Mouse (Mus musculus) adrenal gland, postnatal 36 days (tissue): ENCODE measurements at regions not wholly inside any gene's neighbourhood (a gene's known extent, or its start where the extent isn't known, plus 50 kb on each side); places are given as distances from the start of the nearest gene placed in this dataset.
"Not testable (repeated sequence)": the region's sequence is repeated elsewhere in the genome, so short reads cannot be mapped to it uniquely, and the experiment has no call there.

Experiments
- DNase-seq, 2 experiments: peaks; one replicate each; pipeline ENCODE4 v3.0.0; 2021; ENCODE audit warnings: mixed read lengths in 1 of 2

DNA sequence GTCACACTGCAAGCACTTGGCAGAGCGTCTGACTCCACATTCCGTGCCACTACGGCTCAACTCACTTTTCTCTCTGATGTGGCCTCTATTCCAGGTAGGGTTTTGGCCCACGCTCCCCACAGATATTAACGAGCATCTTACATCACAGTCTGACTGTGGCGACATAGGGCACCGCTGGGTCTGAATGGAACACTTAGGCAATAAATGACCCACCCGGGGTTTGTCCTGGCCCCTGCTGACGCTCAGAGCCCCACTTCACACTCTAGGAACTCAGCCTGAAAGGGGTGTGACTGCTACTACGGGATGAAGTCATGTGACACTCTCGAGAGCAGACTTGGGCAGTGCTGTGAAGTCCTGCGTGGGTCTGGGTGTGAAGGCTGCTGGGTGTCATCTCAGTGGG, 475.9 kb downstream of the Zfp704 start:
- DNase-seq, result no peak

DNA sequence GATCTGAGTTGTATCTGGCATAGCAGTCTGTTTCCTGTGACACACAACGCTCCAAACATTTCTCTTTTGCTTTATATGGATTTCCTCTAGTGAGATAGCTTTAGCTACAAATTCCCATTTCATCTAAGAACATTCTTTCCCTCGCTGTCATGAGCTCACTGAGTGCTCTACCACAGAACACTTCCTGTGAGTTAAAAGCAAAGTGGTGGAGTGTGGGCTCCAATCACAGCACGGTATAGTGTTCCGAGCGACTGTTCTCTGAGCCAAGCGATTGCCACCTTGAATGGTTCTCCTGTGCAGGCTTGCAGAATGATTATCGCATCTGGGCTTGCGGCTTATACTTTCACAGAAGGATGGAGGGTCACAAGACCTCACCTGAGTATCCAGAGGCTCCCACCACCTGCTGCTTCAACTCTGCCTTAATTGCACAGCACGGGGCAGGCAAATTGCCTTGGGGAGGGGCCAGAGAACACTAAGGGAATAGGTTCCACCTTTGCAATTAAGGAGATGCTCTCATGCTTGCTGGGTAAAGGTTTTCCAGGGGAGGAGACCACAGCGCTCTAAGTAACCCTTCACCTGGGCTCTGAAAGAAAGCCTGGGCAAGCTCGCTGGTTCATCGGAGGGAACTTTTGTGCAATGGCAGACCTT, 477.7 kb downstream of the Zfp704 start:
- no peak for DNase-seq

DNA sequence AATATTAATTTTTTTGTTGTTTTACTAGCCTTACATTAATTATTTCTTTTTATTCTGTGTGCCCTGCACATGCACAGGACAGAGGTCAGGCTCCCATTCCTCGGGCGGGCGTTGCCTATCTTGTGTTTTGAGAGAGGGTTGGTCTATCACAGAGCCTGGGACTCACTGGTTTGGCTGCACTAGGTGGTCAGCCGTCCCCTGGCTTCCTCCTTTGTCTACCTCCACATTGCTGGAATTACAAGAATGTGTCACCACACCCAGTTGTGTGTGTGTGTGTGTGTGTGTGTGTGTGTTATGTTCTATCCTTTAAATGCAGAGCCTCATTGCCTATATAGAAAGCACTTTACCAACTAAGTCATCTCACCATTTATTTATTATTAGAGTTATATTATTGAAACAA, 478.5 kb downstream of the Zfp704 start:
- DNase-seq, result no peak

DNA sequence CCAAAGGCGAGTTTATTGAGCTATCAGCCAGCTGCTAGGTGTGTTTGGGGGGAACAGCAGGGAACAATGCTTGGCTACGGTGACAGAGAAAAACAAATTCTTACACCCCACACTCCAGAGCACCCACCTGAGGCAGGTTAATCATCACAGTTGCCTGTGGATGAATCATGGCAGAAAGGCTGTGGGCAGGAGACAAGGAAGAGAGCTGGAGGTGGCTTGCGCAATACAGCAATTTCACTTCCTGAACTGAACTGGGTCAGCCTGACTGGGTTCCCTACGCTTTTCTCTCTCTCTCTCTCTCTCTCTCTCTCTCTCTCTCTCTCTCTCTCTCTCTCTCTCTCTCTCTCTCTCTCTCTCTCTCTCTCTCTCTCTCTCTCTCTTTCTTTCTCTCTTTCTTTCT, 481.5 kb downstream of the Zfp704 start:
- DNase-seq, result peak; percentile 18 to 30

DNA sequence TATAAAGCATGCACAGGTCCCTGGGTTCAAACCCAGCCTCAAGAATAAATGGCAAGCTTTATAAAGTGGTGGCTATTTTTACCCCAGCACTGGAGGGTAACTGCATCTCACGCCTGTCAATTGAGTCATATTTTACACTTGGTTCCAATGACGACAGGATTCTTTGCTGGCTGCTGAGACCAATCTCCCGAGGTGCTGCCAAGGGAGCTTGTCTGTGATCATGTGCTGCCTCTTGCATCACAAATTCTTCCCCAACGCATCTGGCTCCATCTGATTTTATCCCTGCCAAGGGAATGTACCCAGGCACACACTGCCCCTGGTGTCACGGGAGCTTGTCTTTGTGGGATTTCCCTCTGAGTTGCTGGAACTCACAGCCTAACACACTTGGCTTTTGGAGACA, 486.8 kb downstream of the Zfp704 start:
- peak; percentile 34 to 38 for DNase-seq

DNA sequence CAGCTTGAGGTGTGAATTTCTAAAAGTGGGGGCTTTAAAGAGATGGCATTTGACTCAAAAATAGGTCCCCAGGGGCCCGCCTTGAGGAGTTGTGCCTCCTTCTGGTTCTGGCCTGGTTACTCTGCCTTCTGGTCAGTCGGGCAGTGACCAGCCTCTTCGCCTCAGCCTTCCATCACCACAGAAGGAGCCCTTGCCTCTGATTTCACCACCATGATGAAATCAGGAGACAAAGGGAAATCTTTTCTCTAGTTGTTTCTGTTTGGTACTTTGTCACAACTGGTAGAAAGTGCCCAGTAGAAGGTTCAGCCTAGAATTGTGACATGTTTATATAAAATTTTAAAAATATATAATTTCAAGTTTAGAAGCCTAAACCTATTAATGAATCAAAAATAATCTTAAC, 492.0 kb downstream of the Zfp704 start:
- no peak for DNase-seq

DNA sequence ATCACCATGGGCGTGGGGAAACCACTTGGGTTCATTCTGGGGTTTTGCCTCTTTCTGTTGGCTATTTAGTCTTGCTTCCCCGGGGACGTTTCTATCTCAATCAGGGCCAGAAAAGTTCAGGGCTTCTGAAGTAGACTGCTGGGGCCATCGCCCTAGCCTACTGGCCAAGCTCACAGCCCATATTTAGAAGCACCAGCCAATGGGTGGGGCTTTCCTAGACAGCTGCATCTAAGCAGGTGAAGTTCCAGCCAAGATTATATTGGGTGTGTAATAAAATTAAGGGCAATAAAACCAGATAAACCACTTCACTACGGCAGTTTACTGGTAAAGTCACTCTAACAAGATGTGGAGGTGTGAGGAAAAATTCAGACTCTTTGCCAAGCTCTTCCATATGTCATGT, 496.5 kb downstream of the Zfp704 start:
- DNase-seq, result no peak

DNA sequence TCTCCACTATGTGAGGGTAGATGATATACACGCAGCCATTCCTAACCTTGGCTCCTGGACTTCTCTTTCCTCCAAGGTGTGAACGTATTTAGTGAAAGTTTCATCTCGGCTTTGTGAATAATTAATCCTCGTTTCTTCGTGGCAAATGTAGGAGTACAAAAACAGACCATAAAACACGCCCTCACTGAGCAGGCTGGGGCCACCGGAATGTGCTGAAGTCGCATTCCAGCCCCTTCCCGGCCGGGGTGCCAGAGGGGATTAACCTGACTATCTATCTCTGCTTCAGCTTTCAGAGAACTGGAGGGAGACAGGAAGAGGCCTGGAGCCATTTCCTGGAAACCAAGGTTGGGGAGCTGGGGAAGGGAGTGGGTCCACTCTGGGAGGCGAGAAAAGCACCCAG, 499.1 kb downstream of the Zfp704 start:
- no peak for DNase-seq

DNA sequence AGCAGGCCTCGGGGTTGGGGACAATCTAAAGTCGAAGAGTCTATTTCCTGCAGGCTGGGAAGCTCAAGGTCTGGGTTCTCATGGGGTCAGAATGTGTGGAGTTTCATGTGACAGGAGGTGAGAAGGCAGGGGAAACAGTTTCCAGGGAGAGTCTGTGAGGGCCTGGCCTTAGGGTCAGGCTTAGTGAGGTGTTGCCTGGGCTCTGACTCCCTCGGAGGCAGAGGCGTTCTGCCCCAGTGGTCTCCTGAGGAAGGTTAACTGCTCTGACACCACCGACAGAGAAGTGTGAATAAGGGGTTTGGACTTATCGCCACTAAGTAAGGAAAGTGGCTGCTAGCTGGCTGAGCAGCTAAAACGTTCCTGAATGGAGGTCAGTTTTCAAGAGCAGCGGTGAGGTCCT, 499.9 kb downstream of the Zfp704 start:
- DNase-seq, result no peak

DNA sequence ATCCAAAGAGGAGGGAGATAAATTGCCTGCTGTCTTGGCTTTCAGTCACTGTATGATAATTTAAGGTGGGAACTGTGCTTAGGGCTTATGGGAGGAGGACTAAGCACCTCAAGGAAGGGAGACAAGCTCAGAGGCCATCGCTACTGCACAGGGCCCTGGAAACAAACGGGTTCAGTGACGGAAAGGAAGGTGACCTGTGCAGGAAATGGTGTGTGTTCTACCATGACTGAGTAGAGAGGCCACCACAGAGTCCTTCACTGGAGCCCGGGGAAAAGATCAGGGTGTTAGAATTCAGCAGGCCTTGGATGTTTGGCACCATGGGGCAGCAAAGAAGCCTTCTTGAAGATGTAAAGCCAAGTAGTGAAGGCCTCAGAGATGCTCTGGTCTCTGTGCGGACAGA, 500.4 kb downstream of the Zfp704 start:
- no peak for DNase-seq

DNA sequence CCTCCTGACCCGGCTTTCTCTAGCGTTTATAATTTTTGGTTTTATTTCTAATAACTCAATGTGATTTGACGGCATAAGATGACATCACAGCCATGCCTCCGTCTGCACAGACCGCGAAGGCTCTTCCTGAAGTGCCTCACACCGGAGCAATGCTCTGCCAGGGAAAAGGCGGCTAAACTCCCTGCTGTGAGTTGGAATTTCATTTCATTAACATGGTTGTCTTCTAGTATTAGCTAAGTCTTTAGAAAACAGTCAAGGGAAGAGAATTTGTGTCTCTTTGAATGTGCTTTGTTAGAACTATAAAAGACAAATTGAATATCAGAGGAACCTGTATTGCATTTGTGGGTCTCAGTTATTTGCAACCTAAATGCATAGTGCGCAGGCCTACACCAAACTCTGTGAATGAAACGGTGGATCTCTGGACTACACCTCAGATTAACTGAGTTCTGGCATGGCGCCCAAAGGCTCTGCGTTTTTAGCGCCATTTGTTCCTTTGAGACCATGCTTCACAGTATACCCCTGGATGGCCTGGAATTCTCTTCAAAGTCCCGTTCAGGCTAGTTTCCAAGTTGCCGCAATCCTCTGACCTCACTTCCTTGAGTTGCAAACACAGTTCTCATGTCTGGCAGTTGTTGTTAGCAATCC, 502.0 kb downstream of the Zfp704 start:
- DNase-seq, result no peak

DNA sequence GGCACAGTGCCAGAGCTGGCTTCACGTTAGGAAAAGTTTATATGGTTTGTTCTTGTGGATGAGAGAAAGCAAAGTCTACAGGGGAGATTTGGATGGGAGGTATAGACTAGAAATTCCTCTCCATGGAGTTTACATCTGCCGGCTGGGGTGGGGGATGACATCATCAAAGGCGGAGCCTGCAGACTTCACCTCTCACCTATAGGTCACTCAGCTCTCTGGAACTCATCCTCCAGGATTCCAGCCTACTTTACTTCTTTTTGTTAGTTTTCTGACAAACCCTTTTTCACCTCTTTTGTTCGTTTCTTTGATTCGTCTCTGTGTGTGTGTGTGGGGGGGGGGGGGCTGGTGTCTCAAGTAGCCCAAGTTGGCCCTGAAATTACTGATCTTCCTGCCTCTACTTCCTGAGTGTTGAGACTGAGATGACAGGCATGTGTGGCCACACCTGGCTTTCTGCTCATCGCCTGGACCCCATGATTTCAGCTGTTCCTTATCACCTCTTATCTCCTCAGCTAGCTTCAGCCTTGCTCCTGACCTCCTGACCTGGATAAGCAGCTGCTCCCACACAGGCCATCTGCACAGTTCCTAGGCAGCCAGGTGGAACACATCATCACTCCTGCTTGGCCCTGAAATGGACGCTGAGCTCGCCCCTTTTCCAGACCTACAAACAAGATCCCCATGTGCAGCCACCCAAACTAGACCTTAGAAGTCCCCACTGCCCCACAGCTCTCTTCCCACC, 504.5 kb downstream of the Zfp704 start:
- no peak for DNase-seq

DNA sequence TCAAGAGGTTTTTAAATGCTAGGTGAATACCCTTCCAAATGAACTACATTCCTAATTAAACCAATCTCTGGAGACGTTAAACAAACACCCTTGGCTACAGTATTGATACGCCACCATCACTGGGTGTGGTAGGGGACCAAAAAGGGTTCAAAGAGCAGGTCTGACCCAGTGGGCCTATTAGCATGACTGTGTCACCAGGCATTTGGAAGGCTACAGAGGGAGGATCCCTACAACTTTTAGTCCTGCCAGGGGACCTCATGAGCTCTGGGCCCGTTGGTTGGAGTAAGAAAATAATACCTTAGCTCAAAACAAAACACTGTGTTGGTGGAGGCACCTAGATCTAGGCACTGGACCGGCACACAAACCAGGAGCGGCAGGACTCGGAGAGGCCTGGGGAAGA, 506.4 kb downstream of the Zfp704 start:
- no peak for DNase-seq

DNA sequence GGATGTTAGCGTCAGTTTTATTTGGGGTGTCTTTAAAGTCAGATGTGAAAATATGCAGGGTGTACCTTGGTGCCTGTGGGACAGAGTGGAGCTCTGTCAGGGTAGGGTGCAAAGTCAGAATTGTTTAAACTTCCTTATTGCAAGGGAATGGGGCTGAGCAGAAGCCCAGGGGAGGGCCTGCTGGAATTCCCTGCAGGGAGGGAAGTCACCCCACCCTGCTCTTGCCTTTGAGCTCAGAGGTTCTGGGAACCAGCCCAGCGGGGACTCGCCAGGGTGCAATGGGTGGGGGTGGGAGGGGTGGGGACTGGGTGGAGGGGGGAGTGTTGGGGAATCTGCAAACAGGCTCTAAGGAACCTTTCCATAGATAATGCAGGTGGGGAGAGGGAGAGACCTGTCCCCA, 508.6 kb downstream of the Zfp704 start:
- no peak for DNase-seq

DNA sequence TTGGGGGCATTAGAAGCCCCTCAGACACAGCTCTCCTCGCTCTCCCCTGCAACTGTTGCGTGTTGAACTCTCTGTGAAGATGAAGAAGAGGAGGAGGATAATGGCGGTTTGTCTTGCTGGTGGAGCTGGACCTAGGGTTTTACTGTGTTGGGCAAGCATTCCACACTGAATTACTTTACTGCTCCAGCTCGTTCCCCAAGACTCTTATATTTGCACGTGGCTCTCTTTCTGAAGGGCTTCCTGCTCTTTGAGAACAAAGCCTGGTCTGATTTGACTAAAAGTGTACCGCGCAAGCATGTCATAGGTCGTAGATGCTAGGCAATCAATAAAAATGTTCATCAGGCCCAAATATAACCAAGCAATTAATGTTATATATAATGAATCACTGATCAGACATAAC, 509.1 kb downstream of the Zfp704 start:
- DNase-seq, result no peak

DNA sequence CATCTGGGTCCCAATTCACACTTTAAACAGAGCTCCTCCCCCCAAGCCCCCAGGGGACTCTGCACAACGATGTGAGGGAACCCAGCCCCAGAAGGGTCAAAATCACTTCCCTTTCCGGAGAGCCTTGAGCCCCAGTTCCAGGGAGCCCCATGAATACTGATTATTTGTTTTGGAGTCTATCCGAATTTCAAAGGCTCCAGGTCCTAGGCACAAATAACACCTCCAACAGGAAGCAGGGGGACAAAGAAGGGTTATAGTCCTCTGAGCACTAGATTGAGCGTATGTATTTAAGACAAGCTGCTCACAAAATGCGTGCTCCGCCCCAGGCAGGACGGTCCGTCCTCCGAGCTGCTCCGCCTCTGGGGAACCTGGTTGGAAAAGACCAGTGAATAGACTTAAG, 511.4 kb downstream of the Zfp704 start:
- DNase-seq, result no peak

DNA sequence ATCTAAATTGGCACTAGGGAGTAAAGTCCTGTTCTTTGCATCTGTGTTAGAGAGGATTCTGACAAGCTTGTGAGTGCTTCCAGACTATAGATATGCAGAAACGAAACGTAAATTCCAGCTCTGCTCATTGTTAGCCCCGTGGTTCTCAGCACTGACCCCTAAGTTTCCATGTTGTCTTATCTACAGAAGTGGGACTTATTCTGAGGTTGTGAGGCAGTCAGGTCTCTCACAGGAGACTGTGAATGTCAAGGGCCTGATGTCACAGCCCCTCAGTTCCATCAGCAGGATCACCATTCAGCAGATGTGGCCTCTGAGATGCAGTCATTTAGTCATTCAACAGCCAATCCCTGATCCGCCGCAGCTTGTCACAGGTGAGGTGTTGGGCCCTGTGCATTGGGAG, 525.8 kb downstream of the Zfp704 start:
- no peak for DNase-seq

DNA sequence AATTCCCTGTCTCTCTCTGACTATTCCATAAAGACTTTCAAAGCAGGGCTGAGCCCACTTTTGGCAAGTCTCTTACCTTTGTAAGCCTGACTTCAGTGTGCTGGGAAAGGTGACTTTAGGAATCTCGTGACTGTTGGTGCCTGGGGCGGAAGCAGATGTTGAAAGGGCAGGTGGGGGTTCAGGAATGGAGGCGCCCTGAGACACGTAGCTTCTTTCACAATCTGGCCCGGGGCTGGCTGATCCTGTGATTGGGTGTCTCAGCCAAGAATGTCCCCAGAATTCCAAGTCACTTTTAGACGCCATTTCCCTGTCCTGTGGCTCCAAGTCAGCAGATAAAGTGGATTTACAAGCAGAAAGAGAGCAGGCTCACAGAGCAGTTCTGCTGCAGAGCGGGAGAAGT, 527.8 kb downstream of the Zfp704 start:
- no peak for DNase-seq

DNA sequence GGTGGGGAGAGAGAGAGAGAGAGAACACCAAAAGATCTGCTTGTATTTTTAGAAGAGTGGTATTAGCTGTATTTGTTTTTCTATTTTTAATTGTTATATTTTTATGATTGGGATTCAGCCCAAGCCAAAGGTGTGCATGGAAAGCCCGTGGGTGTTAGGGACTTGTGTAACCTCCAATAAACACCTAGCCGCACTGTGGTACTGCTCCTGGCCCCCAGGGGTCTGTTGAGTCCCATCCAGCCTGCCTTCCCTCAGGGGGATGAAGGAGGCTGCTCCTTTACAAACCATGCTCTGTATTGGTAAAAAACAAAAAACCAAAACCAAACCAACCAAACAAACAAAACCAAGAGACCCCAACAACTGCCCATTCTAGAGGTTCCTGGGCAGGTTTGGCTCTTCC, 531.7 kb downstream of the Zfp704 start:
- DNase-seq, result no peak

DNA sequence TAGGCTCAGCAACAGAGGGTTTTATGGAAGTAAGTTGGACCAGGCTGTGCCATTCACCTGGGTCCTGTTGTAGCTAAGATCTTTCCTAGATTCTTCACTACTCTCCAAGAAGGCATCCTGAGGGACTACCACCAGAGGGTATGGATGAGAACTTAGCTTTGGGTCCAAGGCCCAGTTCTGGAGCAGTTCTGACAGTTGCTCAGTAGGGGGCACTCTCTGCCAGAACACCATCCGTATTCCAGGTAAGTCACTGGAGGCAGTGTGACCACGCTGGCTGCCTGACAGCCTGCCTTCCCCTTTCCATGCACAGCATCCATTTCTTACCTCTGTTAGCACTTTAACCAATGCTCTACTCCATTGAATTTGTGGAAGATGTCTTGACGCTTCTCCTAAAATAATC, 533.2 kb downstream of the Zfp704 start:
- DNase-seq, result peak; percentile 70 to 71

DNA sequence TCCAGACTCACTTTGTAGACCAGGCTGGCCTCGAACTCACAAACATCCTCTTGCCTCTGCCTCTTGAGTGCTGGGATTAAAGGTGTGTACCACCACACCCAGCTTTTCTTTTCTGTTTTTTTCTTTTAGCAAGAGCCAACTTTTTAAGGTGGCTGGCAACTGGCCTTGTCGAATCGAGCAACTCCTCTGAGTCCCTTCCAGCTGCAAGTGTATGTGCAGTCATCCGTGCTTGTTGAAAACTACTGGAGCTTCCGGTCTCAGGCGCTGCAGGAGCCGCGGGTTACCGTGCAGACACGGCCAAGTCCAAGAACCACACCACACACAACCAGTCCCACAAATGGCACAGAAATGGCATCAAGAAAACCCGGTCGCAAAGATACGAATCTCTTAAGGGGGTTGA, 537.4 kb downstream of the Zfp704 start:
- not testable (repeated sequence) for DNase-seq

DNA sequence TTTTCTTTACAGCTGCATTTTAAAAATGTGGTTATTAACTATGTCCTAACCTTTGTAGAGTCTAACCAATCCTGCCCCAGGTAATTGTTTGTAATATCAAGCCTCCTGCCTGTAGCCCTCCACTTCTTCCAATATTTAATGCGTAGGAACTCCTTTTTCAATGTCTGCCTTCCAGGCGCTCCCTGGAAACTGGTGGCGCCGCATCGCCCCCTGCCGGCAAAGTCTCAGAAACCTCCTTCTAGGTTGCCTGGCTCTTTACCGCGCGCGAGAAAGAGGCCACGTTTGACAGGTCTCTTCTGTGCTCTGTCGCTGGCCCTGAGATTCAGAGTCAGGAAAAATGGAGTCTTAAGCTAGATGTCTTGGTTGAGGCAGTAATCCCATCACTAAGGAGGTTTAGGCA, 542.8 kb downstream of the Zfp704 start:
- peak; percentile 86 to 91 for DNase-seq

DNA sequence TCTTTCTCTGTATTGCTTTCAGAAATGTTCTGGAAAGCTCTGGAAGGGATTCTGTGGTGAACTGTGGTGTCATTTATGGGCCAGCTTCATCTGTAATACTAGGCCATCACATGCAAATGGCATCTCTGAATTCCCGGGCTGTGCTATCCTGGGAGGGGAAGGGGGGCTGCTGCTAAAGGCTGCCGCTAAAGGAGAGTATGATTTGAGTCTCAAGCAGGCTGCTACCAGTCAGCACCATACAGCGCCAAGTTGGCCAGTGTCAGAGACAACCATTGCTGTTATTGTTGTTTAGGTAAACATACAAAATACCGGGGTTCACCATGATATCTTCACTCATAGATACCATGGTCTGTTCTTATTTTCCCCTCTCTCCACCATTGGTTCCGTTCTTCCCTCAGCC, 543.5 kb downstream of the Zfp704 start:
- DNase-seq, result no peak

DNA sequence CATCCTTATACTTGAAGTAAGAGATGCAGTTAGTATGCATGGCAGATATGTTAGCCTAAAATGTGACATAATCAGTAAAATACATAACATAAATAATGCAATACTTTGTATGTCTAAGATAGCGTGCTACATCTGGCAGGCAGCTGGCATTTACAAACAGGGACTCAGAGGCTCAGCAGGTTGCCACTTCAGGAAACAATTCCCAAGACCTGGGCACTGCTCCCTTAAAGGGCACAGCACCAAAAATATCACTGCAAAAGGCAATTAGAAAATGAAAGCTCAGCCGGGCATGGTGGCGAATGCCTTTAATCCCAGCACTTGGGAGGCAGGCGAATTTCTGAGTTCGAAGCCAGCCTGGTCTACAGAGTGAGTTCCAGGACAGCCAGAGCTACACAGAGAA, 544.0 kb downstream of the Zfp704 start:
- DNase-seq, result no peak
